Mouse (Mus musculus): ENCODE data around the gene Tmem115.

Tmem115 gene

DNA sequence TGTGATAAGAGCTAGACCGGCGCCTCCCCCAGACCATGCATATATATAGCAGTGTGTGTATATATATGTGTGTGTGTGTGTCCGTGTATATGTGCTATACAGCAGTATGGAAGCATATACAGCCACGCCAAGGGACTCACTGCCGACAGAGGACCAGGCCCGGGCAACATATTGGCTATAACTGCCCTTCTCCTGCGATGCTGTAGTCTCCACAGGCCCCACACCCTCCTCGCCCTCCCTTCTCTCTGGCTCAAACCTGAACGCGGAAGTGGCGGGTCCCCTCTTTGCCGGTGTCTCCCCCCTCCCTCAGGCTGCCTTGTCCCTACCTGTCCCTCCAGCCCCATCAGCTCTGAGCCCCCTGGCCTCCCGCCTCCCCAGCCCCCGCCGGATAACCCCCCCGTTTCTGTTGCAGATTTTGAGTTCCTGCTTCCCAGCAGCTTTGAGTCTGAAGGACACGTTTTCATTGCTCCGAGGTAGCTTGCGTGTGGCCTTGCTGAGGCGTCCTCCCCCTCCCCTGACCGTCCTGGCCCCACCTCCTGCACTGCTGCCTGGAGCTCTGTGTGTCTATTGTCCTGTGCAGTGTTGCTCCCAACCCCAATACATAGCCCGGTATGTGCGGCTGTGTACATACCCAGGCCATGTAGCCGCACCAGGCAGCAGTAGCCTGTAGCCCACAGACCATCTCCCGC lies 11.9 kb upstream of the Tmem115 start:
- DNase-seq (ENCODE audit: low spot score), result peak; percentile 68

DNA sequence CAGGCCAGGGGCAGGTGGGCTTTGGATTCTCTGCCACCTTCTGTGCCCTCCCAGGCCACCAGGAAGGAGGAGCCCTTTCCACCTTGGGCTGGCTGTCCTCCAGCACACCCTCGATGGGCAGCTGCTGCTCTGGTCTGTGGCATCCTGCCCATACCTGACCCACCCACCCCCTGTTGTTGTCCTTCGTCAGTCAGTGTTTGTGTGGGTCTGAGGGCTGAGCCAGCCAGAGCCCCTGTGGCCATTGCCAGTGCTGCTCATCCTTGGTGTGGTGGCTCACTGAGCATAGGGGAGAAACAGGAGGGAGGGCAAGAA lies 11.4 kb upstream of the Tmem115 start:
- no peak for DNase-seq (ENCODE audit: low spot score)

DNA sequence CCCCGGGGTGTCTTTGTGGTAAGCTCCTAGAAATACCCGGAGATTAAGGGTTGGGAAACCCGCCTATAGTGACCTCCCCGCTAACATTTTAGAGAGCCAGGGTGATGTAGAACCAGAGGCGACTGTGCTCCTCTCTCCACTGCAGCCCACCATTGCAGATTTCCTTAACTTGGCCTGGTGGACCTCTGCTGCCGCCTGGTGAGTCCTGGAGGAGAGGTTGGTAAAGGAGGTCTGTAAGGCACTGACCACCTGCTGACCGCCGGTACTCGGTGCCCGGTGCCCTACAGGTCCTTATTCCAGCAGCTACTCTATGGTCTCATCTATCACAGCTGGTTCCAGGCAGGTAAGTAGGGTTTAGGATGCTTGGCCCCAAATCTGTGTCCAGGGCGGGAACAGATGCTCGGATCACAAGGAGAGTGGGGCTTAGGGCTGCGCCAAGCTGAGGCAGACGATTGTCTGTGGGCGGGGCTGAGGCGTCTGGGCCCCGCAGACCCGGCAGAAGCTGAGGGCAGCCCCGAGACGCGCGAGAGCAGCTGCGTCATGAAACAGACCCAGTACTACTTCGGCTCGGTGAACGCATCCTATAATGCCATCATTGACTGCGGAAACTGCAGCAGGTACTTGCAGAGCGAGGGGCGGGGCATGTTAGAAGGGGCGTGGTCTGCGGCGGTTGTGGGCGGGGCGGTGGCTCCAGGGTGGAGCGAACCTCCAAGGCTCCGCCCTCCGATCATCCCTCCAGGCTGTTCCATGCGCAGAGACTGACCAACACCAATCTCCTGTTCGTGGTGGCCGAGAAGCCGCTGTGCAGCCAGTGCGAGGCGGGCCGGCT lies 7.3 kb upstream of the Tmem115 start:
- DNase-seq (ENCODE audit: low spot score), result peak; percentile 70

DNA sequence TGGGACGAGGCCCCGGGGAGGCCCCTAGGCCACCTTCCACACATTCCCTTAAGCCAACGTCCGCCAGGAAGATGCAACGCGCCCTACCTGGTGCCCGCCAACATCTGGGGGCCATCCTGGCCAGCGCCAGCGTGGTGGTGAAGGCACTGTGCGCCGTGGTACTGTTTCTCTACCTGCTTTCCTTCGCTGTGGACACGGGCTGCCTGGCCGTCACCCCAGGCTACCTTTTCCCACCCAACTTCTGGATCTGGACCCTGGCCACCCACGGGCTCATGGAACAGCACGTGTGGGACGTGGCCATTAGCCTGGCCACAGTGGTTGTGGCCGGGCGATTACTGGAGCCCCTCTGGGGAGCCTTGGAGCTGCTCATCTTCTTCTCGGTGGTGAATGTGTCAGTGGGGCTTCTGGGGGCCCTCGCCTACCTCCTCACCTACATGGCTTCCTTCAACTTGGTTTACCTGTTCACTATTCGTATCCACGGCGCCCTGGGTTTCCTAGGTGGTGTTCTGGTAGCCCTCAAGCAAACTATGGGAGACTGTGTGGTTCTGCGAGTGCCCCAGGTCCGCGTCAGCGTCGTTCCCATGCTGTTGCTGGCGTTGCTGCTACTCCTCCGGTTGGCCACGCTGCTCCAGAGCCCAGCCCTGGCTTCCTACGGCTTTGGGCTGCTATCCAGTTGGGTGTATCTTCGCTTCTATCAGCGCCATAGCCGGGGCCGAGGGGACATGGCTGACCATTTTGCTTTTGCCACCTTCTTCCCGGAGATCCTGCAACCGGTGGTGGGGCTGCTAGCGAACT lies 860 bp downstream of the Tmem115 start:
- DNase-seq (ENCODE audit: low spot score), result no peak

DNA sequence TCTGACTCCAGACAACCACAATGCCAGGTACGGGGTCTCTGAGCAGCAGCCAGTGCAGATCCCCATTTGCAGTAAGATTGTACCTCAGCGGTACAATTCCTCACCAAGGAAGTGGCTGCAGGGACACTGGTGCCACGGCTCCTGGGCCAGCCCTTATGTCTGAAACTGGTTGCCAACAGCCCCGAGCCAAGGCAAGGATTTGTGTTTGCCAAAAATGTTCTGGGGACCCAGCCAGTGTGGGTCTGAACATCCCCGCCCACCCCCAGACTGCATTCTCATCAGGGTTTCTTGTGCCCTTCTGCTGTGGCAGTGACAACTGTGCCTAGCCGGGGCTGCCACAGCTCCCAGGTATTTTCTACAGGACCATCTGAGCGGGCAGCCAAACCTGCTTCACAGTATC lies 4.5 kb downstream of the Tmem115 start:
- no peak for DNase-seq (ENCODE audit: low spot score)

DNA sequence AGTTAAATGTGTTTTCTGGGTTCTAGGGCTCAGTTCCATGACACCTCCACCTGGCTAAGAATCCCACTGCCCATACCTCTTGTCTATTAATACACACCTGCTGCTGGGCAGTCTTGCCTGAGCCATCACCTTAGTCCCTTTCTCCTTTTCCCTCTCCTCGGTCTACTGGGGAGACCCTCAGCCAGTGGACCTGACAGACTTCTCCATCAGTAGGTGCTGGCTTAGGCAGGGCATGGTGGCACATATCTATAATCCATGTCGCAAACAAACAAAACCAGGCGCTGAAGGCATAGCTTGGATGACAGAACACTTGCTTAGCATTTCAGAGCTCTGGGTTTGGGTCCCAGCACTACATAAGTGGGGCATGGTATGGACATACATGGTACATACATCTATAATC lies 5.0 kb downstream of the Tmem115 start:
- DNase-seq (ENCODE audit: low spot score), result no peak

DNA sequence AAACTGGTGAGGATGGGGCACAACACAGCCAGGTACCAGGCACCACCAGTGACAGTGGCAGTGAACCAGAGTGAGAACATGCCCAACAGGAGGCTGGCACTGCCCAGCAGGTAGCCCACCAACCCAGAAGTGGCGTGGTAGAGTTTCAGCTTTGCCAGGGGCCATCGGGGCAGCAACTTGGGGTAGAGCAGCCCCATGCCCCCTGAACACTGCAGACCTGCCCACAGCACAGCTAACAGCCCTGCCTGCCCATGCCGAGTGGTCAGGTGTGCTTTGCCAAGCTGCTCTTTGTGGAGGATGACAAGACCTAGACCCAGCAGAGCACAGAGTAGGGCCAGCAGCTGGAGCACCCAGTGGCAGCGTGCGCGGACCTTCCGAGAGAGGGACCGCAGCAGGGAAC lies 6.2 kb downstream of the Tmem115 start:
- no peak for DNase-seq (ENCODE audit: low spot score)

DNA sequence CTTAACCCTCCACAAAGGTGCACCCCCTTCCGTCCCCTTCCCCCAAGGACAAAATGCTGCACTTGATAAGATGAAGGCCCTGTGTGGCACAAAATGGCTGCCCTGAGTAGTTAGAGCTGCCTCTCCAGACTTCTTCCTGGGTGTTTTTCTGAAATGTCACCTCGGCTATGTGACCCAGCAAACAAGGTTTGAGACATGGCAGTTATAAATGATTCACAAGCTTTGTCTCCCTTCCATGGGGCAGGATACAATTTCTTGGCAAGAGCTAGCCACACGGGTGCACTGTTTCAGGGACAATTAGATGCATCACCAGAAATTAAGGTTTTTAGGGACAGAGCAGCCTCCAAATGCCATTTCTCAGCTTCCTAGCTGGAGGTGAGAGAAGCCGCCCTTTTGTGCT lies 6.7 kb downstream of the Tmem115 start:
- DNase-seq (ENCODE audit: low spot score), result no peak

DNA sequence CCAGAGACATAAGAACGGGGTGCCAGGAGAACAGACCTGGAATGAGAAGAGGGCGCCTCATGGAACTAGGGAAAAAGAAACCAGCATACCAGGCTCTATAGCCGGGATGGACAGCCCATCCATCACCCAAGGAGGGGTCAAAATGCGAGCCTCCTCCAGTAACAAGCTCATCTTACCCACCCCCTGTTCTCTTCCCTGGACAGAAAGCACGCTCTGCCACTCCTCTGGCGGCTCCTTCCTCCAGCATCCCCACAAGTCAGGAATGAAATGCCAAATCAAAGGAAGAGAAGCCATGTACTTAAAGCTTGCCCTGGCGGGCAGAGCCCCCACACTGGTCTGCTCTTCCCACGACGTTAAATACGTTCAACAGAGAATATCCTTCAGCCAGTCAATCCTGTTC lies 7.3 kb downstream of the Tmem115 start:
- DNase-seq (ENCODE audit: low spot score), result no peak

DNA sequence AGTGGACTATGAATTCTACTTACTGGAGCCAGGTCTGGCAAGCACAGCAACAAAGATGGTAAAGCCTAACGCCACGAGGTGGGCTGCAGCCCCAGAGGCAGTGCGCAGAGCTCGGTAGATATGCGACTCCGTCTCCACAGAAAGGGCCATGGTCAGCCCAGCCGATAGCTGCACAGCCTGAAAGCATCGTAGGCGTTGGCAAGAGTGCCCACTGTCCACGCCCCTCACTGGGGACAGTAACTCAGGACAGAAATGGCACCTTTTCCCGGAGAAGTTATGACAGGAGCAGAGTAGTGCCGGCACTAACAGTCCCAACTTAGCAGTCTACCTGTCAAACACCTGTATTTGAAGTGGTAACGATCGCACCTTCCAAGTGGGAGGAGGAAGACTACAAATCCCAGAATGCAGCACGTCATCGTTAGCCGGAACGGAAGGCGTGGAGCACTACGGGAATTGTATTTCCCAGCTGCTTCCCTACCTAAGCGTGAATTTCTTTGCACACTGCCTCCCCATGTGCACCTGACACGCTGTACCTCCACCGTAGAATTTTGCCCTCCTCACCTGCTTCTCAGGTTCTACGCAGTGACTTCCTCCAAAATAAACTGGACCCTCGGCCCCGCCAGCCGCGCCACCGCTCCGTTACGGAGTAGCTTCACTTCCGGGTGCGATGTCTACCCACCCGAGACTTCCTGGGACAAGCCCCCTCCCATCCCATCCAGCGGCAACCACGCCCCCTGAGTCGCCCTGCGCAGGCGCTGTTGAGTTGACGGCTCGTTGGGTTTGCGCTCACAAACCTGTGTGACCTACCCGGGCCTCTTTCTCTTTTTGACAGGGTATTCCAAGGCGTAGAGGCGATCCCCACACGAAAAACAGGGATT lies 8.0 kb downstream of the Tmem115 start, which contains the start of the genes Cyb561d2 and Nprl2:
Gene Cyb561d2 (minus strand): TSS at position 720 of the 878 bp plus-strand sequence.
Gene Nprl2 (plus strand): TSS at position 753 of the 878 bp plus-strand sequence.
- DNase-seq (ENCODE audit: low spot score), result peak; percentile 90

DNA sequence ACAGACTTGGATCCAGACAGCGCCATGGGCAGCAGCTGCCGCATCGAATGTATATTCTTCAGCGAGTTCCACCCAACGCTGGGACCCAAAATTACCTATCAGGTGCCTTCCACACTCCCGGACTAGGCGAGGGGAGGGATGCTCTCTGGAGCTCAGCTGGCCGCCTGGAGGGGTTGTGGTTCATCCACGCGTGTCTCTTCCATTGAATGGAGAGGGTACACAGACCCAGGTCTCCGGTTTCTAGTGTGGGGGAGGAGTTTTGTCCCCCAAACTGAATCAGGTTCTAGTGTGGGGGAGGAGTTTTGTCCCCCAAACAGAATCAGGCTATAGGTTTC lies 8.6 kb downstream of the Tmem115 start:
- DNase-seq (ENCODE audit: low spot score), result no peak

DNA sequence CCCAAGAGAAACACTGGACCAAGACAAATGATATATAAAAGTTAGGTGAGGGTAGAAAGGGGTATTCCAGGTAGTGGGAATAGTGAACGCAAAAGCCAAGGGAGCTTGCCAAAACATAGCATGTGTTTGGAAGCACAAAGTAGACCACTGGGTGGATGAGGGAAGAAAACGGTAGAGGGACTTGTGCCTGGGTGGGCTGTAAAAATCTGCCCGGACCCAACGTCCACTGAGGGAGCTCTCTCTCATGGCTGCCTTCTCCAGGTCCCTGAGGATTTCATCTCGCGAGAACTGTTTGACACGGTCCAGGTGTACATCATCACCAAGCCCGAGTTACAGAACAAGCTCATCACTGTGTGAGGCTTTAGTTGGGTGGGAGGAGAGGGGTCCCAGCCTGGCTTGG lies 9.0 kb downstream of the Tmem115 start:
- DNase-seq (ENCODE audit: low spot score), result no peak

DNA sequence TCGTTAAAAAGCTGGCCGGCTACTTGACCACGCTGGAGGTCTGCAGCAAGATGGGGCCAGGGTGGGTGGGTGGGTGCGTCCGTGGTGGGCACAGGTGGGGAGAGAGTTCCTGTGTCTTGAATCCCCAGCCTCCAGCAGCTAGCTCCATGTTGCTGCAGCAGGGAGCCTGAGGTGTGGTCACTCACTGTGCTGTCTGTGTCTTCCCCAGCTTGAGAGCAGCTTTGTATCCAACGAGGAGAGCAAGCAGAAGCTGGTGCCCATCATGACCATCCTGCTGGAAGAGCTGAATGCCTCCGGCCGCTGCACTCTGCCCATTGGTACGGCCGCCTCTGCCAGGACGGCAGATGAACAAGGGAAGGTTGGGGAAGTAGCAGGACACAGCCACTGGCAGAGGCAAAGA lies 9.6 kb downstream of the Tmem115 start:
- DNase-seq (ENCODE audit: low spot score), result no peak

DNA sequence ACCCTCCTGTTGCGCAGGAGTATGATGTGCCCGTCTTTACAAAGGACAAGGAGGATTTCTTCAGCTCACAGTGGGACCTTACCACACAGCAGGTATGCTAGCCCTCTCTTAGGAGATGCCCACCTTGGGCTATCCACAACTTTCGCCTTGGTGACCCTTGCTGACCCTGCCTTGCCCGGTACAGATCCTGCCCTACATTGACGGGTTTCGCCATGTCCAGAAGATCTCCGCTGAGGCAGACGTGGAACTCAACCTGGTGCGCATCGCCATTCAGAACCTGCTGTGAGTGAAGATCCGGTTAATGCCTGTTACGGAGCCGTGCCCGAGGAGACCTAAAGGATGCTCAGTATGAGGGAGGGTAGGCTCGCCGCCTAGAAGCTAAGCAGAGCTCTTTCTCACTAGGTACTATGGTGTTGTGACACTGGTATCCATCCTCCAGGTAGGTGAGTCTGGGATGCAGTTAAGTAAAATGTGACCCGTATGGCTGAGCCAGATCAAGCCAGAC lies 10.5 kb downstream of the Tmem115 start:
- DNase-seq (ENCODE audit: low spot score), result no peak

DNA sequence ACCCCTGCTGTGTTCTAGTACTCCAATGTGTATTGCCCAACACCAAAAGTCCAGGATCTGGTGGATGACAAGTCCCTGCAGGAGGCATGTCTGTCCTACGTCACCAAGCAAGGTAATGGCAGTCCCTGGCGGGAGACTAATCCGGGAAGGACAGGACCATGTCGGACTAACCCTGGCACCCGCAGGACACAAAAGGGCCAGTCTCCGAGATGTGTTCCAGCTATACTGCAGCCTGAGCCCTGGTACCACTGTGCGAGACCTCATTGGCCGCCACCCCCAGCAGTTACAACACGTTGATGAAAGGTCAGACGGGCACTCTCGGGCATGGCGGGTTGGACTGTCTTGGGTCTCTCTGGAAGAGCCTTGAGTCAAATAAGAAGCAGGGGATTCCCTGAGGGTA lies 11.0 kb downstream of the Tmem115 start:
- no peak for DNase-seq (ENCODE audit: low spot score)

DNA sequence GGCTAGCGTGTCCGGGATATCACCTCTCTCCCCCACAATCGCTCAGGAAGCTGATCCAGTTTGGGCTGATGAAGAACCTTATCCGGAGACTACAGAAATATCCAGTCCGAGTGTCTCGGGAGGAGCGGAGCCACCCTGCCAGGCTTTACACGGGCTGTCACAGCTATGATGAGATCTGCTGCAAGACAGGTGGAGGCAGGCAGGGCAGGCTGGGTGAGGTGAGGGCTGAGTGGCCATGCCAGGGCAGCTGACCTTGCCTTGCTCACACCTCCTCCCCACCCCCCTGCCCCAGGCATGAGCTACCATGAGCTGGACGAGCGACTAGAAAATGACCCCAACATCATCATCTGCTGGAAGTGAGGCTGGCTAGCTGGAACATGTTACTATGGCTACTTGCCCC lies 11.5 kb downstream of the Tmem115 start:
- DNase-seq (ENCODE audit: low spot score), result no peak

DNA sequence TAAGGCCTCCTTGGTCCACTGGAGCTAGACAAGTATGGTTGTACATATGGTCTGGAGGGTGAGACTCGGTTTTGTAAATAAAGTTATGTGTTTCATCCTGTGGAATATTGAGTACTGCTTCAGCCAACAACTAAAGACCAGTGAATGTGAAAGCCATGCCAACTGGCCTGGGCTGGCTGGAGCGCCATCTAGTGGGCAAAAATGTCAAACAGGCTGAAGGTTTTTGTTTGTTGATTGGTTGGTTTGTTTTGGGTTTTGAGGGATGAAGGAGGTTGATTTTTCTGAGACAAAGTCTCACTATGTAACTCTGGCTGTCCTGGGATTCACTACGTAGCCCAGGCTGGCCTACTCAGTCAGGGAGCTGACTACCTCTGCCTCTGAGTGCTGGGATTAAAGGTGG lies 11.9 kb downstream of the Tmem115 start:
- DNase-seq (ENCODE audit: low spot score), result no peak

DNA sequence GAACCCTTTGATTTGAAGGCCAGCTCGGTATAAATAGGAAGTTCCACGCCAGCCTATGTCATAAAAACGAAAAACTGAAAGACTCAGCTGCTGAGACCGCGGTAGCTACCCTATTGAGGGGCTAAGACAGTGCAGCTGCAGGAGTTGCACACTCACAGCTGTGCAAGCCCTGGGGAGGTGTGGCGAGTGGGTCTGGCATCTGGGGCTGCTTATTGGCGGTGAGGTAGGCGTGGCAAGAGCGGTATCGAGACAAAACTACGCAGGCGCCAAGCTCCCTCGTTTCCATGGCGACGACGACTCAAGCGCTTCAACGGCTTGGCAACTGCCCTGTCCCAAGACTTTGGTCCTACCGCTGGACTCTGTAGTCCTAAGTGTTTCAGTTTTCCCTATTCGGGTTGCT lies 13.3 kb downstream of the Tmem115 start, which contains the start of gene Zmynd10:
Gene Zmynd10 (plus strand): TSS at position 273 of the 400 bp plus-strand sequence.
- DNase-seq (ENCODE audit: low spot score), result peak; percentile 89

DNA sequence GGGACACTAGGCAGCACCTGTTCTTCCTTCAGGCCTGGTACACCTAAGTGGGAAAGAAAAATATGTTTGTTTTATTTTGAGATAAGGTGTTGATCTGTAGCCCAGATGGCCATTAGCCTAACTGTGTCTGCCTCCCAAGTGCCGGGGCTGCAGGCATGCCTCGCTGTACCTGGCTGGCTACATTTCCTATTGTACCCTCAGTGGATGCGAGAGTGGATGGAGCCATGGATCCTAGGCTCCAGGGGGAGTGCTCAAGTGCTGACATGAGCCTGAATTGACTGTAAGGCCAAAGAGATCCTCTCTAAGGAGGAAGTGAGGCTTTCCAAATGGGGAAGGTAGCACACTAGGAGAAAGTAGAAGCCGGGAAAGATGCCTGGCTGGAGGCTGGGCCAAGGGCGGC lies 14.2 kb downstream of the Tmem115 start:
- no peak for DNase-seq (ENCODE audit: low spot score)

DNA sequence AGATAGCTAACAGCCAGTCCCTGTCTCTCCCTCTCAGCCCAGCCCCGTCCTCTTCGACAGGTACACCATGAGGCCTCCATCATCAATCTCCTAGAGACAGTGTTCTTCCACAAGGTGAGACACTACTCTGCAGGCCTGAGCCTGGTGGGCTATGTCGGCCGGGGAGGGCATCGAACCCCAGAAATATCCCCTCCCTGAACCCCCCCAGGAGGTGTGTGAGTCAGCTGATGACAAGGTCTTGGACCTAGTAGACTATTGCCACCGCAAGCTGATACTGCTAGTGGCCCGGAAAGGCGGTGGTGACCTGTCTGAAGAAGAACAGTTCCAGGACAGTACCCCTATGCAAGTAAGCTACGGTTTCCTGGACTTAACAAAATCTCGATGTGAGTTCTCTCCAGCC lies 15.1 kb downstream of the Tmem115 start:
- no peak for DNase-seq (ENCODE audit: low spot score)

DNA sequence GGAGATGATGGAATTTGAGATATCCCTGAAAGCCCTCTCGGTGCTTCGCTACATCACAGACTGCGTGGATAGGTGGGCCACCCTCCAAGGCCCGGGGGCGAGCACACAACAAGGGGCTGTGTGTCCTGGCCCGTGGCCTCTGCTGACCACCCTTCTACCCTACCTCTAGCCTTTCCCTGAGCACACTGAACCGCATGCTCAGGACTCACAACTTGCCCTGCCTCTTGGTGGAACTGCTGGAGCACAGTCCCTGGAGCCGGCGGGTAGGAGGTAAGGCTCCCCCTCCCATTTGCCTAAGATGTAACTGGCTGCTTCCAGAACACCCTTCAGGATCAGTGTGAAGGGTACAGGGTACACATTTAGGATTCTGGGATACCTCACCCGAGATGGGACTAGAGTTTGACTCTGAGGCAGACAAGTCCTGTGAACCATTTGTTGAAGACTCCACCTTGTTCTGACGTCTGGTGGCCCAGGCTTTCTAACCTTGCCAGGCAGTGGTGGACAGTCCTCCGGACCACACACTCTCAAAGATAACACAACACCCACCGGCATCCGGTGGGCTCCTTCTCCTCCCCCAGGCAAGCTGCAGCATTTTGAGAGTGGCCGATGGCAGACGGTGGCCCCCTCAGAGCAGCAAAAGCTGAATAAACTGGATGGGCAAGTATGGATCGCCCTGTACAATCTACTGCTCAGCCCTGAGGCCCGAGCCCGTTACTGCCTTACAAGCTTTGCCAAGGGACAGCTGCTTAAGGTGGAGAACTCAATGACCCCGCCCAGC lies 15.7 kb downstream of the Tmem115 start:
- DNase-seq (ENCODE audit: low spot score), result no peak
